Mouse (Mus musculus) MEL (cell line): ENCODE results near the gene Apba1. TPM values are rescaled to one million over a fixed set of nuclear protein-coding genes. Genes with fewer than 3 reads are reported as not detected.

Experiments used
- DNase-seq: peaks from one replicate; pipeline ENCODE4 v3.0.0; 2011; ENCODE audit warnings: low read depth, low spot score
- H3K27ac ChIP-seq: 2 replicates; pipeline ENCODE4 v1.5.1; 2012; ENCODE audit warnings: low read depth, mild to moderate bottlenecking, control low read depth, low read length, moderate library complexity; ENCODE audit not compliant: control insufficient read depth
- H3K27me3 ChIP-seq, 2 experiments: fragments of 150-350 bp in 1 of 2; sonication (generic) in 1 of 2; 2 replicates each; pipeline ENCODE4 v1.6.1; 2012; ENCODE audit warnings: low read length in 2 of 2, mild to moderate bottlenecking in 2 of 2, improper control_type of control experiment in 1 of 2, moderate library complexity in 1 of 2; ENCODE audit not compliant: insufficient read depth in 2 of 2, control insufficient read depth in 1 of 2
- H3K36me3 ChIP-seq, 2 experiments: 2 replicates each; pipeline ENCODE4 v1.6.1; 2012 to 2014; ENCODE audit warnings: low read length in 2 of 2, improper control_type of control experiment in 1 of 2, inconsistent platforms in 1 of 2, mild to moderate bottlenecking in 1 of 2; ENCODE audit not compliant: insufficient read depth in 2 of 2, control insufficient read depth in 1 of 2
- H3K4me1 ChIP-seq, 2 experiments: fragments of 150-350 bp in 1 of 2; sonication (generic) in 1 of 2; 2 replicates each; pipeline ENCODE4 v1.6.1; 2012; ENCODE audit warnings: low read length in 2 of 2, improper control_type of control experiment in 1 of 2, mild to moderate bottlenecking in 1 of 2; ENCODE audit not compliant: insufficient read depth in 2 of 2, control insufficient read depth in 1 of 2
- H3K4me3 ChIP-seq, 2 experiments: fragments of 150-350 bp in 1 of 2; sonication (generic) in 1 of 2; 2 replicates each; pipeline ENCODE4 v1.5.1; 2012; ENCODE audit warnings: low read depth in 2 of 2, low read length in 2 of 2, mild to moderate bottlenecking in 2 of 2, moderate library complexity in 2 of 2, control low read depth in 1 of 2, improper control_type of control experiment in 1 of 2; ENCODE audit not compliant: control insufficient read depth in 1 of 2, insufficient read depth in 1 of 2
- H3K79me2 ChIP-seq: 2 replicates; pipeline ENCODE4 v1.6.1; 2012; ENCODE audit warnings: mild to moderate bottlenecking, low read length, moderate library complexity; ENCODE audit not compliant: control insufficient read depth, poor library complexity, insufficient read depth
- H3K9ac ChIP-seq: 2 replicates; pipeline ENCODE4 v1.6.1; 2012; ENCODE audit warnings: low read depth, mild to moderate bottlenecking, control low read depth, low read length, moderate library complexity; ENCODE audit not compliant: control insufficient read depth, poor library complexity, severe bottlenecking
- H3K9me3 ChIP-seq: fragments of 150-350 bp; sonication (generic); replicated peaks from 2 replicates; pipeline ENCODE4 v1.6.1; 2012; ENCODE audit warnings: mild to moderate bottlenecking, low read length, improper control_type of control experiment, moderate library complexity; ENCODE audit not compliant: insufficient read depth
- BHLHE40 ChIP-seq: IDR thresholded peaks from 2 replicates; pipeline ENCODE4 v1.6.1; 2012; ENCODE audit warnings: low read depth, mild to moderate bottlenecking, inconsistent platforms, low read length, improper control_type of control experiment, borderline replicate concordance
- CHD2 ChIP-seq: IDR thresholded peaks from 2 replicates; pipeline ENCODE4 v1.6.1; 2011; ENCODE audit warnings: low read length, improper control_type of control experiment
- E2F4 ChIP-seq: IDR thresholded peaks from 2 replicates; pipeline ENCODE4 v1.6.1; 2011; ENCODE audit warnings: low read depth, low read length, improper control_type of control experiment, borderline replicate concordance
- ELF1 ChIP-seq: IDR thresholded peaks from 2 replicates; pipeline ENCODE4 v1.6.1; 2014; ENCODE audit warnings: low read depth, mild to moderate bottlenecking, inconsistent platforms, low read length, improper control_type of control experiment, moderate library complexity
- ETS1 ChIP-seq: IDR thresholded peaks from 2 replicates; pipeline ENCODE4 v1.6.1; 2012; ENCODE audit warnings: low read depth, mild to moderate bottlenecking, inconsistent platforms, low read length, improper control_type of control experiment, moderate library complexity
- HCFC1 ChIP-seq: IDR thresholded peaks from 2 replicates; pipeline ENCODE4 v1.6.1; 2012; ENCODE audit warnings: low read depth, mild to moderate bottlenecking, inconsistent platforms, low read length, improper control_type of control experiment, moderate library complexity
- JUND ChIP-seq: IDR thresholded peaks from 2 replicates; pipeline ENCODE4 v1.6.1; 2011; ENCODE audit warnings: low read depth, mild to moderate bottlenecking, improper control_type of control experiment, low read length
- MAX ChIP-seq: IDR thresholded peaks from 2 replicates; pipeline ENCODE4 v1.6.1; 2011; ENCODE audit warnings: low read length, improper control_type of control experiment
- MEF2A ChIP-seq: IDR thresholded peaks from 2 replicates; pipeline ENCODE4 v1.6.1; 2014; ENCODE audit warnings: low read depth, mild to moderate bottlenecking, inconsistent platforms, low read length, improper control_type of control experiment; ENCODE audit not compliant: poor library complexity, insufficient replicate concordance, severe bottlenecking; ENCODE audit errors: extremely low read depth
- MXI1 ChIP-seq: IDR thresholded peaks from 2 replicates; pipeline ENCODE4 v1.6.1; 2011; ENCODE audit warnings: mild to moderate bottlenecking, low read depth, low read length, improper control_type of control experiment
- POLR2A ChIP-seq, 2 experiments: IDR thresholded peaks; 2 replicates each; pipeline ENCODE4 v1.6.1; 2011 to 2012; ENCODE audit warnings: low read length in 2 of 2, mild to moderate bottlenecking in 2 of 2, control low read depth in 1 of 2, improper control_type of control experiment in 1 of 2, low read depth in 1 of 2, moderate library complexity in 1 of 2; ENCODE audit not compliant: control insufficient read depth in 1 of 2, insufficient read depth in 1 of 2, poor library complexity in 1 of 2
- POLR2AphosphoS2 ChIP-seq: IDR thresholded peaks from 2 replicates; pipeline ENCODE4 v1.6.1; 2011; ENCODE audit warnings: low read length, improper control_type of control experiment
- RAD21 ChIP-seq: IDR thresholded peaks from 2 replicates; pipeline ENCODE4 v1.6.1; 2011; ENCODE audit warnings: mild to moderate bottlenecking, low read depth, low read length, improper control_type of control experiment
- RCOR1 ChIP-seq: IDR thresholded peaks from 2 replicates; pipeline ENCODE4 v1.6.1; 2012; ENCODE audit warnings: low read depth, mild to moderate bottlenecking, inconsistent platforms, low read length, improper control_type of control experiment
- SIN3A ChIP-seq: IDR thresholded peaks from 2 replicates; pipeline ENCODE4 v1.6.1; 2012; ENCODE audit warnings: low read length, improper control_type of control experiment, inconsistent platforms
- SMC3 ChIP-seq: IDR thresholded peaks from 2 replicates; pipeline ENCODE4 v1.6.1; 2011; ENCODE audit warnings: low read depth, low read length, improper control_type of control experiment
- TBP ChIP-seq: IDR thresholded peaks from 2 replicates; pipeline ENCODE4 v1.8.0; 2011; ENCODE audit warnings: low read depth, low read length, improper control_type of control experiment
- UBTF ChIP-seq: IDR thresholded peaks from 2 replicates; pipeline ENCODE4 v1.6.1; 2012; ENCODE audit warnings: low read depth, mild to moderate bottlenecking, inconsistent platforms, low read length, improper control_type of control experiment, moderate library complexity, borderline replicate concordance; ENCODE audit not compliant: insufficient read depth
- USF2 ChIP-seq, 2 experiments: IDR thresholded peaks; 2 replicates each; pipeline ENCODE4 v1.6.1; 2011 to 2012; ENCODE audit warnings: improper control_type of control experiment in 2 of 2, low read length in 2 of 2, borderline replicate concordance in 1 of 2, inconsistent platforms in 1 of 2, low read depth in 1 of 2, mild to moderate bottlenecking in 1 of 2; ENCODE audit not compliant: insufficient read depth in 1 of 2
- ZC3H11A ChIP-seq: IDR thresholded peaks from 2 replicates; pipeline ENCODE4 v1.6.1; 2012; ENCODE audit warnings: low read depth, mild to moderate bottlenecking, inconsistent platforms, low read length, improper control_type of control experiment
- ZMIZ1 ChIP-seq: IDR thresholded peaks from 2 replicates; pipeline ENCODE4 v1.6.1; 2012; ENCODE audit warnings: low read depth, mild to moderate bottlenecking, inconsistent platforms, low read length, improper control_type of control experiment, moderate library complexity
- ZNF384 ChIP-seq: IDR thresholded peaks from 2 replicates; pipeline ENCODE4 v1.6.1; 2012; ENCODE audit warnings: low read depth, mild to moderate bottlenecking, inconsistent platforms, low read length, improper control_type of control experiment
- polyA plus RNA-seq, 2 experiments: library from polyadenylated mRNA; stranded (reverse) in 1 of 2; unstranded in 1 of 2; fragments of >175 nt in 1 of 2; fragments of >200 nt in 1 of 2; gene quantifications; 2 replicates each; pipeline versions ENCODE4 v1.2.1 to v1.2.4; 2012; ENCODE audit warnings: low replicate concordance in 2 of 2, low read depth in 1 of 2; ENCODE audit not compliant: insufficient read length in 2 of 2, insufficient read depth in 1 of 2, missing spikeins in 1 of 2
- total RNA-seq: library from RNA; depleted of rRNA; stranded (reverse); fragments of 300-350 nt; gene quantifications from 2 replicates; pipeline ENCODE4 v1.2.3, GENCODE M21; 2012

Gene Apba1
- total and polyA plus RNA-seq, 3 experiments = under 0.01 to 0.03 TPM; not detected in 1

GRCm38 (mm10) chr19:23803221-23803870 lies 44.7 kb downstream of the Apba1 start:
- no peak for DNase-seq
- no peaks in the 10 kb centered on the region for H3K4me1 ChIP-seq
- H3K27me3 ChIP-seq = no peaks in the 10 kb centered on the region
- H3K9me3 ChIP-seq = no peaks in the 10 kb centered on the region
- H3K27ac ChIP-seq = no peak overlapping the region
- no peak overlapping the region for H3K9ac ChIP-seq
- no peak overlapping the region for H3K4me3 ChIP-seq
- TF ChIP-seq BHLHE40 (0 out of 2 replicates have a peak, but pooled peaks have one; percentile 24), JUND (no peak)
- no peaks in the 10 kb centered on the region for H3K79me2 ChIP-seq
- H3K36me3 ChIP-seq = no peaks in the 10 kb centered on the region

GRCm38 (mm10) chr19:23806796-23807195 lies 48.1 kb downstream of the Apba1 start:
- Histone ChIP-seq H3K4me1 (no peaks in the 10 kb centered on the region), H3K9ac (no peak overlapping the region), H3K9me3 (no peaks in the 10 kb centered on the region), H3K27me3 (no peaks in the 10 kb centered on the region), H3K4me3 (no peak overlapping the region), H3K27ac (no peak overlapping the region), H3K79me2 (no peaks in the 10 kb centered on the region), H3K36me3 (no peaks in the 10 kb centered on the region)
- TF ChIP-seq RCOR1 = no peak
- TF ChIP-seq ZC3H11A = no peak
- no peak for TF ChIP-seq ETS1
- TF ChIP-seq POLR2A (IDR thresholded peaks at IDR 0.05; ENCODE audit: control insufficient read depth in 1 of 2, insufficient read depth in 1 of 2, low read depth in 1 of 2, low read length in 2 of 2, poor library complexity in 1 of 2) = no peak
- no peak for TF ChIP-seq ZMIZ1
- TF ChIP-seq MEF2A = no peak
- TF ChIP-seq MAX = no peak
- TF ChIP-seq ELF1 = no peak
- TF ChIP-seq RAD21 = no peak
- no peak for TF ChIP-seq UBTF
- DNase-seq = no peak

GRCm38 (mm10) chr19:23807371-23807770 lies 48.7 kb downstream of the Apba1 start:
- Histone ChIP-seq H3K36me3 (no peaks in the 10 kb centered on the region), H3K27me3 (no peaks in the 10 kb centered on the region), H3K4me3 (no peak overlapping the region), H3K9ac (no peak overlapping the region), H3K9me3 (no peaks in the 10 kb centered on the region), H3K4me1 (no peaks in the 10 kb centered on the region), H3K27ac (no peak overlapping the region), H3K79me2 (no peaks in the 10 kb centered on the region)
- DNase-seq = no peak
- no peak for TF ChIP-seq RCOR1
- TF ChIP-seq ZNF384 = no peak
- TF ChIP-seq SMC3 = no peak
- no peak for TF ChIP-seq ETS1
- TF ChIP-seq MXI1 = no peak
- no peak for TF ChIP-seq CHD2
- TF ChIP-seq E2F4 = no peak
- TF ChIP-seq HCFC1 = no peak
- TF ChIP-seq SIN3A = no peak
- no peak for TF ChIP-seq ZC3H11A
- TF ChIP-seq USF2 (IDR thresholded peaks at IDR 0.05; ENCODE audit: borderline replicate concordance in 1 of 2, insufficient read depth in 1 of 2, low read depth in 1 of 2, low read length in 2 of 2) = no peak
- TF ChIP-seq BHLHE40 = no peak
- no peak for TF ChIP-seq RAD21
- no peak for TF ChIP-seq POLR2AphosphoS2
- no peak for TF ChIP-seq TBP
